Mouse (Mus musculus) right cerebral cortex, postnatal 10 days (tissue): ENCODE results near the gene Pan3.
A peak's percentile ranks its signal among the peaks of the same experiment; 100 is the strongest.

Experiments used
- DNase-seq, 2 experiments: peaks; one replicate each; pipeline ENCODE4 v3.0.0; 2021; ENCODE audit warnings: low spot score in 2 of 2

Pan3 gene

GRCm38 (mm10) chr5:147429535-147430305, at the start of gene Pan3:
TSS of gene Pan3 (plus strand) at chr5:147430161.
- peak; percentile 94 to 96 for DNase-seq

DNA sequence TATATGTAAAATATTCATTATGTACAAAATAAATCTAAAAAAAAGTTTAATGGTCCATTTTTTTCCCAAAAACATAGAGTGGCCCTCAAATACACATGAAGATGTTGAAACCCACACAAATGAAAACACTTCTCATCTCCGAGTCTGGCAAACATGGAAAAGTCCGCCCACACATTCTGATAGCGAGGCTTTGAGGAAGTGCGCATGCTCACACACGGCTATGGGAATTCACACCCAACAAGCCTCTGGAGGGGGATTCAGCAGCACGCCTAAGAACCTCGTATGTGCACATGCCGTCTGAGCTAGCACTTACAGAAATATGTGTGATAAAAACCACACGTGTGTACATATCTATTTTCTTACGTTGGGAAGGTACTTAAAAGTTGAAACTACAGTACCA, 48.6 kb upstream of the Pan3 start:
- peak; percentile 39 to 40 for DNase-seq

DNA sequence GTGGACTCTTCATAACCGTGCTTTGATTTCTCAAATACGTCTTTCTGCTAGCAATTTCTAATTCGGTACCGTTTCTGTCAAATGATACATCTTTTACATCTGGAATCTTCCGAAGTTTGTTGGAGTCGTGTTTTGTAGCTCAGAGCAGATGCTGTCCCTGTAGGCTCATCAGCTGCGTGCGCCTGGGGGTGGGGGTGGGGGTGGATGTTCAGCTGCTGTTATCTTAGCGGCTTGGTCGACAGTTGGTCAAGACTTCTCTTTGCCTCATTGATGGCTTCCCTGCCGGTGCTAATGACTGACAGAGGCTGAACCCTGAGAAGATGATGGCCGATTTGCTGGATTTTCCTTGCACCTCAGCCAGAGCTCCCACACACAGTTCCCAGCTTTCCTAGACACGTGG, 43.1 kb upstream of the Pan3 start:
- no peak for DNase-seq

- DNase-seq: no peak
Measured at GRCm38 (mm10) chr5:147388376-147389008, 41.5 kb upstream of the Pan3 start.

DNA sequence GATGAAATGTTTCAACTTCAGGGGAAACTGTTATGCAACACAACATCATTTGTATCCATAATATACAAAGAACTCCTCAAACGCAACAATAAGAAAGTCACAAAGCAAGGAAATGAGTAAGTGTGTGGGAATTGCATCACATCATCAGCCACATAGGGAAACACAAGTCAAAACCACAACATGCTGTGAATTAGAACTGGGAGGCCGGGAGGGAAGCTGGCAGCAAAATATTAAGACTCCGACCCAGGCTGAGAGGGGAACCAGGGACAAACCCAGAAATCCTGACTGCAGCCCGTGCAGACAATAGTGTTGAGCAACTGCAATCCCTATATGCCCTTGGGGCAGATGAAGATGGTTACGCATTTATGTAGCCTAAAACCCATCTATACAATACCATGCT, 40.9 kb upstream of the Pan3 start:
- no peak for DNase-seq

DNA sequence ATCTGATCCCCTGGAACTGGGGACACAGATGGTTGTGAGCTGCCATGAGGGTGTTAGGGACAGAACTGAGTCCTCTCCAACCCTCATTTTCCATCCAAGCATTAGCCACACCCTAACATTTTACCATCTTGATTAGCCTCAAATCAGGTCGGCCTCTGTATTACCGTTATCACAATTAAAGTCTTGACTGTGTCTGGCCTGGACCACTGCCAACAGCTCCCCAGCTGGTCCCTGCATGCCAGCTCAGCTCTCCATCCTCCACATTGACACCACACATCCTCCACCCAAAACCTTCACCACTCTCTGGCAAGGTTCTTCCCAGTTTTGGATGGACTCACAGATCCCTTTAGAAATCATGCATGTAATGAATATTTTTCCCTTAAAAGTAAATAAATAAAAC, 39.2 kb upstream of the Pan3 start:
- peak in 1 of 2 experiments; percentile 36 for DNase-seq

DNA sequence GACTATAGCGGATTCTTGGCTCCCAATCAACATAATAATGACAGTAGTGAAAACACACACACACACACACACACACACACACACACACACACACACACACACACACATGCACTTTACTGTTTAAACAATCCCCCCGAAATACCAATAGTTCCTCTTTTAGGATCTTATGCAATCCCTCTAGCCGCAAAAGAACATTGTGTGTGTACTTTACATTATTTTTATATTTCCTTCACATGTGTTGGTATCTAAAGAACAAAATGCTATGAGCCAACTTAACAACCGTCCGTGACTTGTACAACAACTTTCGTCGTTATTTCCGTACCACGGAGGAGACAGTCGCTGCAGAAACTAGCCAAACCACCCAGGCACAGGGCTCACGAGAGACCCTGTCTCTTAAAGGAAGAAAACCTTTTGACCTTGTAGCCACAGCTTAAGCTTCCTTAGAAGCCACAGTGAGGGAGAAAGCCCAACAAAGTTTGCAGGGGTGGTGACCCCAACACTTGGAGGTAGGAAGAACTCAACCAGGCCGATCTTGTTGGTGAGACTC, 37.2 kb upstream of the Pan3 start:
- no peak for DNase-seq

GRCm38 (mm10) chr5:147395050-147395449, 34.9 kb upstream of the Pan3 start:
- DNase-seq: no peak

- DNase-seq: peak; percentile 36 to 40
Measured at GRCm38 (mm10) chr5:147399843-147400504, 30.0 kb upstream of the Pan3 start, which contains the start of gene Flt3. TSS of gene Flt3 (minus strand) at chr5:147400489.

GRCm38 (mm10) chr5:147400505-147400979, 29.4 kb upstream of the Pan3 start:
- DNase-seq: no peak

- DNase-seq: no peak
Measured at GRCm38 (mm10) chr5:147401024-147401423, 28.9 kb upstream of the Pan3 start.

GRCm38 (mm10) chr5:147402505-147402904, 27.5 kb upstream of the Pan3 start:
- DNase-seq: peak; percentile 43 to 69

DNA sequence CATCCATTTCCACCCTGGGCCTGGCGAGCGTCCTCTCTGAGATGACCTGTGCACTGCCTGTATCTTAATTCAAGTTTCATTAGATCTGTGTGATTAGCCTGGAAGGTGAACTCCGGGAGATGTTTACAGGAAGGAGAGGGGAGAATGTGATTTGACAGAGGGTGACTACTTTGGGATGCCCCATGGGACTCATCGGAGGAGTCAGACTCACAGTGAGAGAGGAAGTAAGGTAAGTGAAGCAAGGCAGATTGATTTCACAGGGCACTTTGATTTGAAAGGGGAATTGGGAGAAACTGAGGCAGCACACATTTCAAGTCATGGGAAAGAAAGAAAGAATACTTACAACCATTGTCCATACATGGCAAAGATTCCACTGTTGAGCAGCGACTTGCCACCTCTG, 23.8 kb upstream of the Pan3 start:
- DNase-seq: no peak

- DNase-seq: no peak
Measured at GRCm38 (mm10) chr5:147408731-147409130, 21.2 kb upstream of the Pan3 start.

DNA sequence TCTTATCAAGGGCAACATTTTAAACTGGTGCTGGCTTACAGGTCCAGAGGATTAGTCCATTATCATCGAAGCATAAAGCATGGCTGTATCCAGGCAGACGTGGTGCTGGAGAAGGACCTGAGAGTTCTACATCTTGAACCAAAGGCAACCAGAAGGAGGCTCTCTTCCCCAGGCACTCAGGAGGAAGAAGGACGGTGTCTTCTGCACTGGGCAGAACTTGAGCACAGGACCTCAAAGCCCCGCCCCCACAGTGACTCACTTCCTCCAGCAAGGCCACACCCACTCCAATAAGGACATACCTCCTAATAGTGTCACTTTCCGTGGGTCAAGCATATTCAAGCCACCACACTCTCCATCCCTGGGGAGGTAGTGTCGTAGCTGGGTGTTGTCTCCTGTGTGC, 19.4 kb upstream of the Pan3 start:
- DNase-seq: no peak

DNA sequence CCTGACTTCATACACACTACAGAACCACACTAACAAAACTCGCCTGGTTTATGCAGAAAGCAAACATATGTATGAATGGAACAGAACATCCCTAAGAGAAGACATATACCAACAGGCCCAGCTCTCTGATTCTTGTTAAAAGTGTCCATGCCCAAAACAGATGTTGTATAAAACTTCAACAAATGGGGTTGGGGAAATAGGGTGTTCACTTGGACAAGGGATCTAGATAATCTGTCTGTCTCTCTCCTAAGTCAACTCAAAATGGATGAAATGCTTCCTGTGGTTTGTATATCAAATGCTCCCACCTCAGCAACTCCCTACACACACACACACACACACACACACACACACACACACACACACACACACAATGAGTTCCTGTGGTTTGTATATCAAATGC, 12.0 kb upstream of the Pan3 start:
- no peak for DNase-seq

DNA sequence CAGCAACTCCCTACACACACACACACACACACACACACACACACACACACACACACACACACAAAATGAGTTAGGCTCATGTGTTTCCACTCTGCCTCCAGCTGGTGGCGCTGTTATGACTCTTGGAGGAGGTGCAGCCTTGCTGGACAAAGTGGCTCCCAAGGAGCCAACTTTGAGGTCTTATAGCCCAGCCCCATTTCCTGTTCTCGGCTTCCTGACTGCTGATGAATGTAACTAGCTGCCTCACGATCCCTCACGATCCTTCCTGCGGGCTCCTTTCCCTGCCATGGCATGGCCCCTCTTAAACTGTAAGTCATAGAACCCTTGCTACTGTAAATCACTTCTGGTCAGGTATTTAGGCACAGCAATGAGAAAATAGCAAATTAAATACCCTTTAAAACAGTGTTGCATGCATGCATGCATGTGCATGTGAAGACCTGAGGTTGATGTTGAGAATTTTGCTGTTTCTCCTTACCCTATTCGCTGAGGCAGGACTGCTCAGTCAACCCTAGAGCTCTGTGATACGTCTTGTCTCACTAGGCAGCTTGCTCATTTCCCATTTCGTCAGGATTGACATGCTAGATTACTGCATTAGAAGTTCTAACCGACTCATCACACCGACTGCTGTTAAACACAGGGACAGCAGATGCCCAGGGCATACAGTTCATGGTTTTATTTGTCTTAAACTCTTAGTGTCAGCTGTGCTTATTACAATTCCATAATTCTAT, 11.4 kb upstream of the Pan3 start:
- peak in 1 of 2 experiments; percentile 37 for DNase-seq

- peak in 1 of 2 experiments; percentile 37 for DNase-seq
Measured at GRCm38 (mm10) chr5:147423612-147424011, 6.3 kb upstream of the Pan3 start.

GRCm38 (mm10) chr5:147426048-147426805, 3.7 kb upstream of the Pan3 start:
- DNase-seq: no peak

GRCm38 (mm10) chr5:147430361-147430935, 487 bp downstream of the Pan3 start:
- DNase-seq: peak; percentile 46 to 56
